Mouse (Mus musculus) gastrocnemius, adult 8-10 months (tissue): ENCODE data around the gene Bdp1. TPM values are rescaled to one million over a fixed set of nuclear protein-coding genes. Genes with fewer than 3 reads are reported as not detected.

Experiments
- DNase-seq, 2 experiments: peaks; one replicate each; pipeline ENCODE4 v3.0.0; 2022; ENCODE audit warnings: low spot score in 2 of 2
- total RNA-seq, 4 experiments: library from RNA; stranded (reverse); gene quantifications; 2 replicates each; pipeline ENCODE4 v1.2.4; 2022

Bdp1 gene
- total RNA-seq, 4 experiments from 2014 or later: 9.3 to 18.4 (median 12.6) TPM

GRCm38 (mm10) chr13:100001790-100002196 is 102.1 kb downstream of the Bdp1 start:
- peak; percentile 86 to 92 for DNase-seq

GRCm38 (mm10) chr13:99999078-99999477 is 104.8 kb downstream of the Bdp1 start:
- DNase-seq: no peak

GRCm38 (mm10) chr13:99998099-99998498 is 105.8 kb downstream of the Bdp1 start:
- DNase-seq: no peak

GRCm38 (mm10) chr13:99989592-99989991 is 114.3 kb downstream of the Bdp1 start:
- DNase-seq: no peak

GRCm38 (mm10) chr13:99983320-99983719 is 120.5 kb downstream of the Bdp1 start:
- DNase-seq: no peak

GRCm38 (mm10) chr13:99979406-99979805 is 124.5 kb downstream of the Bdp1 start:
- DNase-seq: no peak

- DNase-seq: no peak
These were observed 133.8 kb downstream of the Bdp1 start for GRCm38 (mm10) chr13:99970089-99970488.

Other genes with a start within 250 kb of the Bdp1 start
- gene Cartpt, start 203.0 kb downstream of the Bdp1 start, total RNA-seq: not detected
- gene Mccc2, start 88.4 kb downstream of the Bdp1 start, total RNA-seq: 10 to 100 TPM; 29.1 to 35.9 (median 29.6) TPM
- 10 to 100 TPM in 1 of 4 experiments, 1 to 10 TPM in 3; 5.1 to 11.4 (median 7.5) TPM for gene Serf1, start 3.9 kb upstream of the Bdp1 start, total RNA-seq
- 10 to 100 TPM; 12.0 to 16.7 (median 14.8) TPM for gene Smn1, start 20.8 kb upstream of the Bdp1 start, total RNA-seq
- under 1 TPM; 0.10 to 0.34 (median 0.14) TPM for gene Naip2, start 98.0 kb upstream of the Bdp1 start, total RNA-seq
- under 1 TPM in 2 of 4 experiments, not detected in 2; 0.07 to 0.08 TPM for gene Naip5, start 142.3 kb upstream of the Bdp1 start, total RNA-seq
- gene Naip6, start 213.6 kb upstream of the Bdp1 start, total RNA-seq: under 1 TPM in 1 of 4 experiments, not detected in 3; 0.09 TPM